Mouse (Mus musculus): Measurements from ENCODE around the gene Vmn1r236. TPM values are rescaled to one million over a fixed set of nuclear protein-coding genes. Genes with fewer than 3 reads are reported as not detected.

Gene Vmn1r236
- not detected for total RNA-seq (2021)

DNA sequence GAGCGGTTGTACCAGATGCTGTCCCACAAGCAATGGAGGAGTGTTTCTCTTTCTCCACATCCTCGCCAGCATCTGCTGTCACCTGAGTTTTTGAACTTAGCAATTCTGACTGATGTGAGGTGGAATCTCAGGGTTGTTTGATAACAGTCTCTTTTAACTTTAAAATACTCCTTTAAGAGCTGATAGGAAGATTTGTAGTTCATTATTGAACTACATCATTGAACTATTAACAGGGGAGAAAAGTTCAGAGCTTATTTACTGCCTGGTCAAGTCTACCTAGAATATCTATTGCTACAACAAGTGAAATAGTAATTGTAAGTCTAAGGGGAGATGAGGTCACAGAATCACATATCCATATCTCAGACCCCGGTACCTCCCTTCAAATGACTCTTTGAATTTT is at the start of gene Vmn1r236:
TSS of gene Vmn1r236 (plus strand) at position 301 of the 400 bp plus-strand sequence.
- no peak for DNase-seq (ENCODE audit: low spot score)
- intact Hi-C loops (cut with DNase I), result no loop called here

DNA sequence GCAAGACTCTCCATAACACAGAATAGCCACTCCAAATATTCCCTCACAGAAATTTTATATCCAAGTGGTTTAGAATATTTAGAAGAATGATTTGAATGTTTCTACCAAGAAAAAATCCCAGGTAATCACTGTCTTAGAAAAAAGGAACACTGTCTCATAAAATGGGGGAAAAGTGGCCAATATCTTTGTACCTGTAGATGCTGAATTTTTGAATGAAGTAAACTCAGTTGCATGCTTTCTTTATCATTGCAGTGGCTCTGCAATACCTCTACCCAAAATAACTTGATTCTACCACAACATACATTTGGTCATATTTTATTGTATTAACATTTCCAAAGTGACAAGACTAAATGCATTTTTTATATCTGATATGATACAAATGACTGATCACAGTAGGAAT is 26.6 kb upstream of the Vmn1r236 start, which contains the start of gene Vmn1r235:
TSS of gene Vmn1r235 (plus strand) at position 301 of the 400 bp plus-strand sequence.
- intact Hi-C loops (cut with DNase I), result no loop called here
- no peak for DNase-seq (ENCODE audit: low spot score)

DNA sequence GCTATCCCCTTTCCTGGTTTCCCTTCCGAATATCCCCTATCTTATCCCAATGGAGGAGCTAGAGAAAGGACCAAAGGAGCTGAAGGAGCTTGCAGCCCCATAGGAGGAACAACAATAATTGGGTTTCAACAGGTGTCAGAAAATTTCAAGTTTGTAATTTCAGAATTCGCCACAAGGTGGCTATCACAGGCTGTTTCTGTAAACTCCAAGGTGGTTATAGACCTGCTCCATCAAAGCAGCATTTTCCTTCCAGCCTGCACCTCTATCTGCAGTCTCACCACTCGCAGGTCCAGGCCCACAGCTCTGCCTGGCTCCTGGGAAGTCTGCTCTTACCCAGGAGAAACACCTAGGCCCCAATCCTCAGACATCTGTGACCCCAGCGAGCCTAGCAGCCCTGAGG is 10.6 kb upstream of the Vmn1r236 start:
- DNase-seq (ENCODE audit: low spot score), result no peak
- intact Hi-C loops (cut with DNase I), result loop anchor here (1.0 to 2.0 kb wide), 2 partner anchors 150 to 243 kb away; no protein-coding TSS in a partner anchor

GRCm38 (mm10) chr17:21284395-21284794 is 1.7 kb downstream of the Vmn1r236 start:
- intact Hi-C loops (cut with DNase I), result no loop called here
- DNase-seq (ENCODE audit: low spot score), result no peak

DNA sequence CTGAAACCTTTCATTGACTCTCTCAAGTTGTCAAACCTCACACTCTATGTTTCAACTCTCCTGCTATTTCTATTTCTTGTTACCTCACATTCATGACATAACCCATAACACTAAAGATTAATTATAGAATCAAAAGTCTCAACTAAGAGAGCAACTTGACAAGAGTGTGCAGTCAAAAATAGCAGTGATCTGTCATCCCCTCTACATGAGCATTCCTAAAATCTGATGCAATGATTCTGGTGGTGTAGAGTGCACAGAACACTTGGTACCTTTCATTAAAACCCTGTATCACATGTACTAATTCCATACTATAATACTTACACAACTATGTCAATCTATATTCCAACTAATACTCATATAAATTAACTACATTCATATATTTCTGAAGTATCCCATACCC is 7.0 kb downstream of the Vmn1r236 start:
- intact Hi-C loops (cut with DNase I), result no loop called here
- DNase-seq (ENCODE audit: low spot score), result no peak

GRCm38 (mm10) chr17:21311565-21311964 is 28.8 kb downstream of the Vmn1r236 start, which contains the start of gene Vmn1r237:
TSS of gene Vmn1r237 (plus strand) at chr17:21311865.
- no peak for DNase-seq (ENCODE audit: low spot score)
- intact Hi-C loops (cut with DNase I), result no loop called here

Small RNA genes within 50 kb of the gene (microRNA-seq; reads per million reads assigned to microRNA genes)
- gene Gm26384, result not detected

Other genes with a start within 250 kb of the Vmn1r236 start
- gene Vmn1r234, start 56.9 kb upstream of the Vmn1r236 start, total RNA-seq (2021), result not detected
- gene Vmn1r235, start 26.5 kb upstream of the Vmn1r236 start, total RNA-seq (2021), result not detected
- not detected for gene Vmn1r237, start 28.9 kb downstream of the Vmn1r236 start, total RNA-seq (2021)
- gene Zfp677, start 100.8 kb downstream of the Vmn1r236 start, total RNA-seq (2021), result under 1 TPM; 0.75 to 0.78 TPM
- 1 to 10 TPM; 1.2 TPM for gene Zfp54, start 140.3 kb downstream of the Vmn1r236 start, total RNA-seq (2021)
- 1 to 10 TPM; 5.3 to 6.5 TPM for gene Zfp51, start 167.4 kb downstream of the Vmn1r236 start, total RNA-seq (2021)
- 1 to 10 TPM; 2.3 to 2.4 TPM for gene Zfp53, start 206.1 kb downstream of the Vmn1r236 start, total RNA-seq (2021)

Data from heart, postnatal 25 days (tissue).